8 mouse cellular contexts compared by ENCODE assay signal in genomic region chr13:109736290-109737078, GRCm38 (mm10).
DNase-seq lines count a peak whose midpoint lies in the region; ATAC-seq and TF ChIP-seq lines count a peak whose summit lies in the region.
"Had no signal": no experiment of that assay in that cellular context is flagged by ENCODE, and none has a peak within 500 bp of the region (broad histone marks: within the 10 kb centered on the region; RNA-seq: fewer than 3 reads in every experiment).

No protein-coding gene starts in this region.

- peaks cover 3% of the 10 kb centered on the region; the same call in 1 of the 2 replicates for H3K79me2 ChIP-seq in MEL (ENCODE audit: control insufficient read depth, insufficient read depth, low read length, poor library complexity)

- no peak overlapping the region for H3K9ac ChIP-seq in limb, embryonic 14.5 days (ENCODE audit: low read depth, low read length, severe bottlenecking)
- no peak overlapping the region for H3K9ac ChIP-seq in MEL (ENCODE audit: control insufficient read depth, low read depth, low read length, poor library complexity, severe bottlenecking)
- H3K9ac ChIP-seq in midbrain, embryonic 15.5 days, result no peak overlapping the region
- no peak overlapping the region for H3K9ac ChIP-seq in heart, embryonic 11.5 days (ENCODE audit: low read depth, low read length)
- H3K9ac ChIP-seq: limb, embryonic 12.5 days had no signal

- no peak overlapping the region for H3K27ac ChIP-seq in limb, embryonic 14.5 days (replicated peaks; ENCODE audit: low read depth, low read length)
- no peak overlapping the region for H3K27ac ChIP-seq in limb, embryonic 10.5 days
- H3K27ac ChIP-seq in MEL (ENCODE audit: control insufficient read depth, low read depth, low read length), result no peak overlapping the region
- H3K27ac ChIP-seq in midbrain, embryonic 15.5 days, result no peak overlapping the region
- no peak overlapping the region for H3K27ac ChIP-seq in heart, embryonic 11.5 days (ENCODE audit: low read depth, low read length)
- H3K27ac ChIP-seq: limb, embryonic 12.5 days had no signal

- no peak for ATAC-seq in limb, embryonic 14.5 days (ENCODE audit: low FRiP score, low read depth)
- ATAC-seq in midbrain, embryonic 15.5 days (replicated peaks), result 0 out of 2 replicates have a peak, but pooled peaks have one; percentile 33
- ATAC-seq in heart, embryonic 11.5 days (replicated peaks; ENCODE audit: insufficient number of reproducible peaks, low FRiP score, low TSS enrichment), result no peak

- WGBS in limb, embryonic 14.5 days, result 42% methylated on average over 8 of the region's 8 CpGs
- WGBS in limb, embryonic 10.5 days, result 57% methylated on average over 8 of the region's 8 CpGs
- whole genome bisulfite sequencing in midbrain, embryonic 15.5 days, result 47% methylated on average over 8 of the region's 8 CpGs
- 51% methylated on average over 8 of the region's 8 CpGs for WGBS in heart, embryonic 11.5 days (ENCODE audit: insufficient replicate concordance)

- H3K4me3 ChIP-seq in limb, embryonic 14.5 days (replicated peaks; ENCODE audit: low read length), result no peak overlapping the region
- no peak overlapping the region for H3K4me3 ChIP-seq in limb, embryonic 10.5 days
- no peak overlapping the region for H3K4me3 ChIP-seq in MEL (ENCODE audit: control insufficient read depth in 1 of 2, insufficient read depth in 1 of 2, low read depth in 2 of 2, low read length in 2 of 2)
- no peak overlapping the region for H3K4me3 ChIP-seq in midbrain, embryonic 15.5 days
- no peak overlapping the region for H3K4me3 ChIP-seq in heart, embryonic 11.5 days (ENCODE audit: low read depth, low read length)
- H3K4me3 ChIP-seq: limb, embryonic 12.5 days had no signal

- no peaks in the 10 kb centered on the region for H3K4me1 ChIP-seq in limb, embryonic 14.5 days (ENCODE audit: control insufficient read depth, insufficient read depth, low read length)
- no peaks in the 10 kb centered on the region for H3K4me1 ChIP-seq in limb, embryonic 10.5 days
- no peaks in the 10 kb centered on the region for H3K4me1 ChIP-seq in MEL (ENCODE audit: control insufficient read depth in 1 of 2, insufficient read depth in 2 of 2, low read length in 2 of 2)
- H3K4me1 ChIP-seq in midbrain, embryonic 15.5 days, result no peaks in the 10 kb centered on the region
- H3K4me1 ChIP-seq in heart, embryonic 11.5 days (ENCODE audit: control insufficient read depth, insufficient read depth, low read length), result no peaks in the 10 kb centered on the region

- no peak for TF ChIP-seq POLR2A in limb, embryonic 14.5 days (IDR thresholded peaks at IDR 0.05; ENCODE audit: borderline replicate concordance, extremely low read depth, insufficient read depth, insufficient read length)
- no peak for TF ChIP-seq POLR2A in MEL (IDR thresholded peaks at IDR 0.05; ENCODE audit: control insufficient read depth in 1 of 2, insufficient read depth in 1 of 2, low read depth in 1 of 2, low read length in 2 of 2, poor library complexity in 1 of 2)
- TF ChIP-seq POLR2A in brain, embryonic 14.5 days (IDR thresholded peaks at IDR 0.05; ENCODE audit: borderline replicate concordance, extremely low read depth, insufficient read depth, insufficient read length, poor library complexity, severe bottlenecking), result no peak

- peak; percentile 94 for TF ChIP-seq RAD21 in MEL (IDR thresholded peaks at IDR 0.05; ENCODE audit: low read depth, low read length)

- H3K4me2 ChIP-seq in limb, embryonic 14.5 days (replicated peaks; ENCODE audit: low read depth, low read length, severe bottlenecking), result no peak overlapping the region
- H3K4me2 ChIP-seq in midbrain, embryonic 15.5 days, result no peak overlapping the region
- no peak overlapping the region for H3K4me2 ChIP-seq in heart, embryonic 11.5 days
- H3K4me2 ChIP-seq: limb, embryonic 12.5 days had no signal

- no peaks in the 10 kb centered on the region for H3K27me3 ChIP-seq in limb, embryonic 14.5 days (ENCODE audit: control insufficient read depth, insufficient read depth, low read length)
- H3K27me3 ChIP-seq in limb, embryonic 10.5 days (ENCODE audit: low read depth, poor library complexity, severe bottlenecking), result no peaks in the 10 kb centered on the region
- H3K27me3 ChIP-seq in MEL (ENCODE audit: control insufficient read depth in 1 of 2, insufficient read depth in 2 of 2, low read length in 2 of 2), result no peaks in the 10 kb centered on the region
- H3K27me3 ChIP-seq in midbrain, embryonic 15.5 days (replicated peaks), result no peaks in the 10 kb centered on the region
- no peaks in the 10 kb centered on the region for H3K27me3 ChIP-seq in heart, embryonic 11.5 days (ENCODE audit: control insufficient read depth, insufficient read depth, low read length)
- H3K27me3 ChIP-seq: limb, embryonic 12.5 days had no signal

- H3K36me3 ChIP-seq in limb, embryonic 14.5 days (ENCODE audit: control insufficient read depth, insufficient read depth, low read length), result no peaks in the 10 kb centered on the region
- no peaks in the 10 kb centered on the region for H3K36me3 ChIP-seq in limb, embryonic 10.5 days
- H3K36me3 ChIP-seq in MEL (ENCODE audit: control insufficient read depth in 1 of 2, insufficient read depth in 2 of 2, low read length in 2 of 2), result peaks cover 0 to 17% of the 10 kb centered on the region in 2 experiments; a peak in 2 of 4 replicates
- H3K36me3 ChIP-seq in midbrain, embryonic 15.5 days (replicated peaks), result no peaks in the 10 kb centered on the region
- H3K36me3 ChIP-seq in heart, embryonic 11.5 days (ENCODE audit: control insufficient read depth, insufficient read depth, low read length), result no peaks in the 10 kb centered on the region
- H3K36me3 ChIP-seq: limb, embryonic 12.5 days had no signal

- DNase-seq in limb, embryonic 14.5 days (ENCODE audit: low spot score), result peak; percentile 56
- DNase-seq in limb, embryonic 10.5 days (ENCODE audit: low spot score), result no peak
- DNase-seq in MEL (ENCODE audit: low read depth, low spot score), result peak; percentile 74
- peak; percentile 76 for DNase-seq in brain, embryonic 14.5 days (ENCODE audit: low read depth)
- no peak for DNase-seq in right cerebral cortex, adult 2 months (ENCODE audit: low spot score in 2 of 2)

- TF ChIP-seq CTCF in MEL (IDR thresholded peaks at IDR 0.05 in 2 of 3, conservative IDR thresholded peaks at IDR 0.05 in 1 of 3; ENCODE audit: control insufficient read depth in 1 of 3, insufficient read depth in 1 of 3, low read depth in 2 of 3, low read length in 3 of 3, poor library complexity in 1 of 3, severe bottlenecking in 1 of 3), result peak in 1 of 3 experiments; percentile 81; a peak in 3 of 6 replicates
- no peak for TF ChIP-seq CTCF in brain, embryonic 14.5 days (IDR thresholded peaks at IDR 0.05; ENCODE audit: borderline replicate concordance, extremely low read depth, insufficient read depth, insufficient read length)

- TF ChIP-seq EP300 in MEL (IDR thresholded peaks at IDR 0.05; ENCODE audit: low read depth in 1 of 2, low read length in 2 of 2), result no peak

- no peaks in the 10 kb centered on the region for H3K9me3 ChIP-seq in limb, embryonic 14.5 days (ENCODE audit: control insufficient read depth, low read length)
- H3K9me3 ChIP-seq in limb, embryonic 10.5 days (replicated peaks), result no peaks in the 10 kb centered on the region
- H3K9me3 ChIP-seq in MEL (replicated peaks; ENCODE audit: insufficient read depth, low read length), result no peaks in the 10 kb centered on the region
- H3K9me3 ChIP-seq in midbrain, embryonic 15.5 days, result no peaks in the 10 kb centered on the region
- H3K9me3 ChIP-seq in heart, embryonic 11.5 days (replicated peaks; ENCODE audit: control insufficient read depth, low read length), result no peaks in the 10 kb centered on the region
- H3K9me3 ChIP-seq: limb, embryonic 12.5 days had no signal

TF ChIP-seq in MEL, 35 proteins besides CTCF, POLR2A, EP300 and RAD21:
- TF ChIP-seq ZC3H11A (IDR thresholded peaks at IDR 0.05; ENCODE audit: low read depth, low read length) (peak; percentile 91), MEF2A (IDR thresholded peaks at IDR 0.05; ENCODE audit: extremely low read depth, insufficient replicate concordance, low read depth, low read length, poor library complexity, severe bottlenecking) (no peak), MXI1 (IDR thresholded peaks at IDR 0.05; ENCODE audit: low read depth, low read length) (no peak), SMC3 (IDR thresholded peaks at IDR 0.05; ENCODE audit: low read depth, low read length) (peak; percentile 92)

Comparison
In these comparisons a context has a peak if more than half of its experiments do, and no peak if none do; other contexts are left out.
1. DNase-seq: peak in limb, embryonic 14.5 days (single experiment), MEL (single experiment) and brain, embryonic 14.5 days (single experiment); none in limb, embryonic 10.5 days (single experiment) and right cerebral cortex, adult 2 months (0 of 2).